Mouse (Mus musculus): ENCODE measurements around the gene Fam160a1. TPM values are rescaled to one million over a fixed set of nuclear protein-coding genes. Genes with fewer than 3 reads are reported as not detected.

The Fam160a1 gene
- polyA plus RNA-seq, 1 experiment from 2014 or later = 0.85 TPM

GRCm38 (mm10) chr3:85814241-85814640, 2.9 kb downstream of the Fam160a1 start:
- Histone ChIP-seq H3K9ac (no peak overlapping the region), H3K4me1 (no peaks in the 10 kb centered on the region), H3K4me3 (no peak overlapping the region), H3K36me3 (no peaks in the 10 kb centered on the region), H3K9me3 (no peaks in the 10 kb centered on the region), H3K27me3 (replicated peaks) (no peaks in the 10 kb centered on the region), H3K4me2 (replicated peaks) (no peak overlapping the region), H3K27ac (no peak overlapping the region)
- 72% methylated on average over 7 of the region's 7 CpGs for WGBS
- ATAC-seq (ENCODE audit: low FRiP score, low read depth) = no peak

- no peaks in the 10 kb centered on the region for H3K4me1 ChIP-seq
Measured at GRCm38 (mm10) chr3:85813101-85814014, 3.7 kb downstream of the Fam160a1 start.

GRCm38 (mm10) chr3:85812010-85812409, 5.1 kb downstream of the Fam160a1 start:
- H3K4me2 ChIP-seq (replicated peaks) = no peak overlapping the region
- H3K4me1 ChIP-seq = no peaks in the 10 kb centered on the region
- H3K4me3 ChIP-seq = no peak overlapping the region
- H3K36me3 ChIP-seq = no peaks in the 10 kb centered on the region
- 95% methylated on average over 5 of the region's 5 CpGs for WGBS
- no peak overlapping the region for H3K27ac ChIP-seq
- no peaks in the 10 kb centered on the region for H3K27me3 ChIP-seq (replicated peaks)
- H3K9ac ChIP-seq = no peak overlapping the region
- H3K9me3 ChIP-seq = no peaks in the 10 kb centered on the region
- ATAC-seq (ENCODE audit: low FRiP score, low read depth) = no peak

More at GRCm38 (mm10) chr3:85813101-85814014, 3.7 kb downstream of the Fam160a1 start:
- no peak overlapping the region for H3K4me2 ChIP-seq (replicated peaks)
- no peak overlapping the region for H3K27ac ChIP-seq
- H3K36me3 ChIP-seq = no peaks in the 10 kb centered on the region
- WGBS = 74% methylated on average over 4 of the region's 4 CpGs
- no peak for ATAC-seq (ENCODE audit: low FRiP score, low read depth)
- no peaks in the 10 kb centered on the region for H3K9me3 ChIP-seq
- no peak overlapping the region for H3K4me3 ChIP-seq
- H3K27me3 ChIP-seq (replicated peaks) = no peaks in the 10 kb centered on the region
- no peak overlapping the region for H3K9ac ChIP-seq

- H3K9ac ChIP-seq = no peak overlapping the region
- no peak overlapping the region for H3K4me2 ChIP-seq (replicated peaks)
- no peaks in the 10 kb centered on the region for H3K4me1 ChIP-seq
- no peaks in the 10 kb centered on the region for H3K36me3 ChIP-seq
- ATAC-seq (ENCODE audit: low FRiP score, low read depth) = no peak
- H3K4me3 ChIP-seq = no peak overlapping the region
- no peaks in the 10 kb centered on the region for H3K27me3 ChIP-seq (replicated peaks)
- no peak overlapping the region for H3K27ac ChIP-seq
- H3K9me3 ChIP-seq = no peaks in the 10 kb centered on the region; the same call in 1 of the 2 replicates
- WGBS = 68% methylated on average over 1 of the region's 1 CpGs
Measured at GRCm38 (mm10) chr3:85793166-85793565, 23.9 kb downstream of the Fam160a1 start.

- 62% methylated on average over 4 of the region's 4 CpGs for WGBS
- H3K4me2 ChIP-seq (replicated peaks) = no peak overlapping the region
- H3K9me3 ChIP-seq = no peaks in the 10 kb centered on the region
- H3K4me3 ChIP-seq = no peak overlapping the region
- no peaks in the 10 kb centered on the region for H3K4me1 ChIP-seq
- H3K9ac ChIP-seq = no peak overlapping the region
- ATAC-seq (ENCODE audit: low FRiP score, low read depth) = no peak
- H3K27me3 ChIP-seq (replicated peaks) = no peaks in the 10 kb centered on the region
- no peaks in the 10 kb centered on the region for H3K36me3 ChIP-seq
- H3K27ac ChIP-seq = no peak overlapping the region
Measured at GRCm38 (mm10) chr3:85789748-85790147, 27.3 kb downstream of the Fam160a1 start.

DNA sequence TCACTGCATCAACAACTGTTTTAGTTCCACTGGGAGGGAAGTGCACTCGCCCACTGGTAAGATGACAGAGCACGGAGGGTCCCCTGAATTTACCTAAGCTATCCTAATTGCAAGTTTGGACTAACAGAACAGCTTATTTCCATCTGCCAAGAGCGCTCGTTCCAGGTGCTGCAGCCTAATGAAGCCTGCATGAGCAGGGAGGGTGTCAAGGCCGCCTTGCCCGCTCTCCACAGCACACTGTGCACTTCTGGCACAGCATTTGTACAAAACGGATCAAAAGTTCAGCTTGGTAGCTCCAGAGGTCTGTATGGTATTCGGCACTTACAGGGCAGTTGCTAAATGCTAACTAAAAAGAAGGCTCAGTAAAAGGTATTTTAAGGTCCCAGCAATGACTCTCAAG, 30.6 kb downstream of the Fam160a1 start:
- no peak overlapping the region for H3K27ac ChIP-seq
- H3K9ac ChIP-seq = no peak overlapping the region
- no peaks in the 10 kb centered on the region for H3K36me3 ChIP-seq
- H3K4me3 ChIP-seq = no peak overlapping the region
- H3K4me1 ChIP-seq = no peaks in the 10 kb centered on the region
- no peak for ATAC-seq (ENCODE audit: low FRiP score, low read depth)
- no peaks in the 10 kb centered on the region for H3K27me3 ChIP-seq (replicated peaks)
- no peak overlapping the region for H3K4me2 ChIP-seq (replicated peaks)
- no peaks in the 10 kb centered on the region for H3K9me3 ChIP-seq
- WGBS = 82% methylated on average over 8 of the region's 8 CpGs

DNA sequence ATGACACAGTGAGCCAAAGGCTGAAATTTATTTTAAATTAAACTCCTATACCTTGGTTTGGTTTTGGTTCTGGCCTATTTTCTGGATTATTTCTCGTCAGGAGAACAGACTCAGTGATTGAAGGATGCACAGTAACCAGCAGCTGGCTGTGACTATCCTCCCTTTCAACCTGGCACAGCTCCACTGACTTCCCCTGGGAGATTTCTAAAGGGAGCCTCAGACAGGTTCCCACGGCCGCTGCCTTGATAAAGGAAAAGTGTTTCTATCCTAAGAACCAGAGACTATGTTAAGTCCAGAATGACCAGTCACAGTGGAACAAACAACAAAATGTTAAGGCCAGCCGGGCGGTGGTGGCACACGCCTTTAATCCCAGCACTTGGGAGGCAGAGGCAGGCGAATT, 36.2 kb downstream of the Fam160a1 start:
- Histone ChIP-seq H3K27ac (no peak overlapping the region), H3K4me3 (no peak overlapping the region), H3K36me3 (no peaks in the 10 kb centered on the region), H3K9ac (no peak overlapping the region), H3K4me2 (replicated peaks) (no peak overlapping the region), H3K27me3 (replicated peaks) (no peaks in the 10 kb centered on the region), H3K9me3 (no peaks in the 10 kb centered on the region), H3K4me1 (no peaks in the 10 kb centered on the region)
- WGBS = 84% methylated on average over 7 of the region's 7 CpGs
- ATAC-seq (ENCODE audit: low FRiP score, low read depth) = no peak

DNA sequence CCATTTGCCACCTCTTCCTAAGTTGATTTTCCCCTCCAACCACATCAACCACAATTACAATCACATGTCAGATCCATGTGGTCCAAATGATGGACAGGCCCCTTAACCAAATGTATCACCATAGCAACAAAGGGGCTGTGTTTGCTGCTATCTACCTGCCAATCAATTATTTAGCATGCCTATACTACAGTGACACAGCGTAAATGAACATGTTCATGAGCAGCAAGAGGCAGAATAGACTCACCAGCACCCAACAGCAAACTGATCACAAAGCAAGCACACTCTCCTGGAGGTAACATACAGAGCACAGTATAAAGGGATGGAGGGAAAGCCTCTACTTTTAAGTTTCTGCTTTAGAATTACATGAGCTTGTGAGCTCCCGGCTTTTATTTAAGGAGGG, 36.8 kb downstream of the Fam160a1 start:
- Histone ChIP-seq H3K9me3 (no peaks in the 10 kb centered on the region), H3K27me3 (replicated peaks) (no peaks in the 10 kb centered on the region), H3K27ac (no peak overlapping the region), H3K36me3 (no peaks in the 10 kb centered on the region), H3K9ac (no peak overlapping the region), H3K4me2 (replicated peaks) (no peak overlapping the region), H3K4me3 (no peak overlapping the region), H3K4me1 (no peaks in the 10 kb centered on the region)
- ATAC-seq (ENCODE audit: low FRiP score, low read depth) = no peak
- 77% methylated on average over 2 of the region's 2 CpGs for WGBS

DNA sequence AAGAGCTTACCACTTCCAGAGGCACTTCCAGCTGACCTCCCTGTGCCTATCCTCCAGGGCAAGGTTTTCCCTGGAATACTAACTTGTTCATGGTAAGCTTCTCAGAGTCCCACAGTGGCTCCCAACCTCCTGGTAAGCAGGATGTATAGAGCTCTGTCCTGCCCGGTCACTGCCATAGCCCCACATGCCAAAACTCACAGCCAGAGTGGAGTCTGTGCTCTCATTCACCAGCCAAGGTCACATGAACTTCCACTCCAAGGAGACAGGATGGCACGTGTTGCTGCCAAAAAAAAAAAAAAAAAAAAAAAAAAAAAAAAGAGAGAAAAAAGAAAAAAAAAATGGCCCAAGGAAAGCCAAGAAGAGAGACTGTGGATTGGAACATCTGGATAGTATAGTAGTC, 39.2 kb downstream of the Fam160a1 start:
- H3K27ac ChIP-seq = no peak overlapping the region
- no peaks in the 10 kb centered on the region for H3K36me3 ChIP-seq
- H3K4me1 ChIP-seq = no peaks in the 10 kb centered on the region
- H3K9ac ChIP-seq = no peak overlapping the region
- no peak overlapping the region for H3K4me3 ChIP-seq
- no peaks in the 10 kb centered on the region for H3K27me3 ChIP-seq (replicated peaks)
- ATAC-seq (ENCODE audit: low FRiP score, low read depth) = no peak
- no peaks in the 10 kb centered on the region for H3K9me3 ChIP-seq
- WGBS = 87% methylated on average over 2 of the region's 2 CpGs
- H3K4me2 ChIP-seq (replicated peaks) = no peak overlapping the region

GRCm38 (mm10) chr3:85777356-85777755, 39.7 kb downstream of the Fam160a1 start:
- Histone ChIP-seq H3K4me2 (replicated peaks) (no peak overlapping the region), H3K27ac (no peak overlapping the region), H3K4me3 (no peak overlapping the region), H3K9ac (no peak overlapping the region), H3K9me3 (no peaks in the 10 kb centered on the region), H3K4me1 (no peaks in the 10 kb centered on the region), H3K36me3 (no peaks in the 10 kb centered on the region), H3K27me3 (replicated peaks) (no peaks in the 10 kb centered on the region)
- WGBS = 86% methylated on average over 4 of the region's 4 CpGs
- ATAC-seq (ENCODE audit: low FRiP score, low read depth) = no peak

DNA sequence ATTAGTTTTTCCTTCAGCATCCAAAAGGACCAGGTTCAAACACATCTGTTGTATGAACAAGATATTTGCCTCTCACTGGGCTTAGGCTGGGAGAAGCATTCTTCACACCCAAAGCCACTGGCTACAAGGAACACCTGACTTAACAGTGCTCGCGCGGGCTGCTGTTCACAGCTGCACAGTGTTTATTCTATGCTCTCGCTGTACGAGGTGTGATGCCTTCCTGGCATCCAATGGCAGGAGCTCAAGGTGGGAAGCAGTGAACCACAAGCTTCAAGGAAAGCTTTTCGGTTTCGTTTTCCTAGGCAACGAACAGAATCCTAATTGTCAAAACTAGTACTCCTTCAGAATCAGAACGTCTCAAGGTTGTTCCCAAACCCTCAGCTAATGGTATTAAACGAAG, 40.4 kb downstream of the Fam160a1 start:
- H3K4me1 ChIP-seq = no peaks in the 10 kb centered on the region
- 78% methylated on average over 10 of the region's 10 CpGs for WGBS

GRCm38 (mm10) chr3:85776126-85776525, 41.0 kb downstream of the Fam160a1 start:
- no peak overlapping the region for H3K27ac ChIP-seq
- 55% methylated on average over 6 of the region's 6 CpGs for WGBS
- H3K4me1 ChIP-seq = no peaks in the 10 kb centered on the region
- H3K9ac ChIP-seq = no peak overlapping the region
- no peaks in the 10 kb centered on the region for H3K27me3 ChIP-seq (replicated peaks)
- no peaks in the 10 kb centered on the region for H3K9me3 ChIP-seq
- ATAC-seq (ENCODE audit: low FRiP score, low read depth) = no peak
- H3K4me2 ChIP-seq (replicated peaks) = no peak overlapping the region
- no peak overlapping the region for H3K4me3 ChIP-seq
- H3K36me3 ChIP-seq = no peaks in the 10 kb centered on the region

More for the DNA sequence above, 40.4 kb downstream of the Fam160a1 start:
- no peak overlapping the region for H3K9ac ChIP-seq
- H3K27ac ChIP-seq = no peak overlapping the region
- no peaks in the 10 kb centered on the region for H3K27me3 ChIP-seq (replicated peaks)
- no peaks in the 10 kb centered on the region for H3K36me3 ChIP-seq
- no peak for ATAC-seq (ENCODE audit: low FRiP score, low read depth)
- H3K4me2 ChIP-seq (replicated peaks) = no peak overlapping the region
- no peak overlapping the region for H3K4me3 ChIP-seq
- H3K9me3 ChIP-seq = no peaks in the 10 kb centered on the region

DNA sequence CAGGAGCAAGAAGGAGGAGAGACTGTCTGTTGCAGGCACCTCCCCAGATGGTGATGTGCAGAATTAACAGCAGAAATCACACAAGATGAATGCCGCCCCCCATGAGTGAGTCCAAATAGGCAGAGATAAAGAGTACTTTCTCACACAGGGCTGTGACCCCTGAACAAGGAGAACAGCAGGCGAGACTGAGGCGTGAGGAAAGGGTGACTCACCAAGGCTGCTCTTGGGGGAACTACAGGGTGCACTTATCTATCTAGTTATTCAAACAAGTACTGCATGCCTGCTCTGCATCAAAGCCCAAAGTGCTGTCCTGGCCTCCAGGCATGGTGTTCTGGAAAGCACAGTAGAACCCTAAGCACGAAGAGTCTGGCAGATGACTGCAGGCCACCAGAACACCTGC, 43.2 kb downstream of the Fam160a1 start:
- H3K4me3 ChIP-seq = no peak overlapping the region
- 75% methylated on average over 4 of the region's 4 CpGs for WGBS
- H3K9ac ChIP-seq = no peak overlapping the region
- no peak for ATAC-seq (ENCODE audit: low FRiP score, low read depth)
- no peak overlapping the region for H3K27ac ChIP-seq
- no peaks in the 10 kb centered on the region for H3K9me3 ChIP-seq
- H3K36me3 ChIP-seq = no peaks in the 10 kb centered on the region
- no peaks in the 10 kb centered on the region for H3K27me3 ChIP-seq (replicated peaks)
- no peak overlapping the region for H3K4me2 ChIP-seq (replicated peaks)
- no peaks in the 10 kb centered on the region for H3K4me1 ChIP-seq
